Mouse (Mus musculus) megakaryocyte, embryonic 14.5 days (primary cell): ENCODE measurements around the gene 9930104L06Rik.

ENCODE experiments used
- FLI1 ChIP-seq: IDR thresholded peaks from 2 replicates; pipeline ENCODE4 v1.6.1; 2012; ENCODE audit warnings: low read length, inconsistent platforms, mixed read lengths
- GATA1 ChIP-seq: IDR thresholded peaks from 3 replicates; pipeline ENCODE4 v1.6.1; 2012; ENCODE audit warnings: mixed read lengths, low read length, inconsistent platforms, borderline replicate concordance

GRCm38 (mm10) chr4:124953546-124953945, 16.7 kb downstream of the 9930104L06Rik start:
- no peak for TF ChIP-seq FLI1
- no peak for TF ChIP-seq GATA1
